Mouse (Mus musculus) retina, adult 2 months (tissue): ENCODE data around the gene Irak2.
A peak's percentile ranks its signal among the peaks of the same experiment; 100 is the strongest.

Source experiments
- DNase-seq: peaks from one replicate; pipeline ENCODE4 v3.0.0-alpha.2; 2012; ENCODE audit warnings: low read depth, low spot score

The Irak2 gene

GRCm38 (mm10) chr6:113638302-113639040 is at the start of gene Irak2:
Gene Irak2 (plus strand): TSS chr6:113638467.
- peak; percentile 61 for DNase-seq

DNA sequence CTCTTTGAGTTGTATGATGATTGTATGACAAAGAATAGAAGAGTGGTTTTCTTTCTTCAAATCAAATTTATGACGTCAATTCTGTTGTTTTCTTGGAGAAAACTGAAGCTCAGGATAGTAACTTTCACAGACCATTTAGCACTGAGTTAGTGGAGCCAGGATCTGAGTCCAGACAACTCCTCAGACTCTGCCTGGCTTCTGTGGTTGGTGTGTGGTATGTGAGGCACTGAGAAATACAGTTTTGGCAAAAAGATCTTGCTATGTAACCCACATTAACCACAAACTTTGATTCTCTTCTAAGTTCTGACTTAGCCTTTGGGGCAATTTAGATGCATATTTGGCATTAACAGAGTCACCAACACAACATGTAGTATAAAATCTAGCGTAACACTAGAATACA is 45.6 kb upstream of the Irak2 start:
- DNase-seq = no peak

DNA sequence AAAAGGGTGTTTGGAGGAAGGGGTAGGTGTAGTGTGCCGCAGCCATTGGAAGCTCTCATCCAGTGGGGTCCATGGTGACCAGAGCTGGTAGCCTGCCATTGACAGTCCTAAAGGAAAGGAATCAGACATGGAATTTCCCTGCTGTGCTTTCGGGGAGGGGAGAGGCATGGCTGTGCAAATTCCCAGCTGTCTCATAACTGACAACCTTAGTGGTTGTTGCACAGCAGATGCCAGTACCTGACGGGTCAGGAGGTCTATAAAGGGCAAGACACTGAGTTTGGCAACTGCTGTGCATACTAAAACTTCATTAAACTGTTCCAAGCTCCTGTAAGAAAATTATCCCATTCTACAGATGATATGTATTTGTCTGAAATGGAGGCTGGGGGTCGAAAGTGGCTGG is 40.3 kb upstream of the Irak2 start:
- DNase-seq = no peak

DNA sequence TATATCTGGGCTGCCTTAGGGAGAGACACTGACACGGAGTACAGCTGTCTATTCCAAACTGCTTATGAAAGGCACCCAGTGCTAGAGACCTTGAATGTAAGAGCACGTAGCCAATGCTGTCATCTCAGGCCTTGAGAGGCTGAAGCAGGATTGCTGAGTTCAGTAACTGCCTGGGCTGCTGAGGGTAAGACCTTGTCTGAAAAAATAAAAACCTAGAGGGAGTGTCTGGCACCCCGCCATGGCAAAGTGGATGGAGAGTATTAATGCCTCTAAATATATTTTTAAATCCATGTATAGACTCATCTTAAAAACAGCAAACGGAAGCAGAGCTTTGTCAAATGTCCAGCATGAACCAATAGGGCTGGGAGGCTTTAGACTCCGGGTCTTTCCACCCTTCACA is 38.4 kb upstream of the Irak2 start:
- no peak for DNase-seq

DNA sequence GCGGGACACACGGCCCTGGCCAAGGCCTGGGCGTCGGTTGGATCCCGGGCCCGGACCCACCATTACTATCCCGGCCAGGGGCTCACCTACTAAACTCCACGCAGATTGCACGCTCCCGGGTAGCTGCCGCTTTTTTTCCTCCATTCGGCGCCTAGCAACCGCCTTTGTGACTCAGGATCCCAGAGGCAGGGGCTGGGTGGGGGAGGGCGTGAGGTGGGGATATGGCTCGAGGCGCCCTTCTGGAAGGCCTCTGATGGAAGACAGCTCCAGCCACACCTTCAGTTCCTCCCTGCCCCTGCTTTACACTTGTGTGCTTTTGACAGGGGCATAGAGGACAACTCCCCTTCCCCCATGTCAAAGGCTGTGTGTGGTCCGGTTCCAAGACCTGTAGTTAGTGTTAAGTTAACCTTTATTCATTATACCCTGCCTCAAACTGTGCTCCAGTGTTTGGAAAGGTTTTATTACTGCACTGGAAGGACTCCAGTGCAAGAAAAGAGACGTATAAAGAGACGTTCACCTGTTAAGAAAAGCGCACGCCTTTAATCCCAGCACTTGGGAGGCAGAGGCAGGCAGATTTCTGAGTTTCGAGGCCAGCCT is 37.6 kb upstream of the Irak2 start, which contains the start of gene Fancd2os:
Fancd2os (minus strand) TSS at position 173 of the 597 bp plus-strand sequence.
- no peak for DNase-seq

GRCm38 (mm10) chr6:113602821-113603220 is 35.4 kb upstream of the Irak2 start:
- DNase-seq = no peak

GRCm38 (mm10) chr6:113603993-113604392 is 34.3 kb upstream of the Irak2 start:
- no peak for DNase-seq

GRCm38 (mm10) chr6:113604432-113605223 is 33.6 kb upstream of the Irak2 start, which contains the start of gene Brk1:
Gene Brk1 (plus strand): TSS chr6:113604772.
- peak; percentile 73 for DNase-seq

DNA sequence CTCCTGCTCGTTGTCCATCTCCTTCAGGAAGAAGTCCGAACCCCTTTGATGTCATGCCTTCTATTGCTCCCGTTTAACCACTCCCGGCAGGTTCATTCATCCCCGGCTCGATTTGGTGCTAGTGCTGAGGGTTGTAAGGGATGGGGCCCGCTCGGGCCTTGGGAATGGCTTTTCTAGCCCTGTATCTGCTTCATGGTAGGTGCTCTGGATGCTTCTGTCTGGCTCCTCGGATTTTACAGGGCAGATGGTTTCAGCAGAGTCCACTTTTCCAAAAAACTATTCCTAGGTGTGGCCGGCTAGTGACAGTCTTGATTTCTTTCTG is 33.1 kb upstream of the Irak2 start:
- DNase-seq = no peak

DNA sequence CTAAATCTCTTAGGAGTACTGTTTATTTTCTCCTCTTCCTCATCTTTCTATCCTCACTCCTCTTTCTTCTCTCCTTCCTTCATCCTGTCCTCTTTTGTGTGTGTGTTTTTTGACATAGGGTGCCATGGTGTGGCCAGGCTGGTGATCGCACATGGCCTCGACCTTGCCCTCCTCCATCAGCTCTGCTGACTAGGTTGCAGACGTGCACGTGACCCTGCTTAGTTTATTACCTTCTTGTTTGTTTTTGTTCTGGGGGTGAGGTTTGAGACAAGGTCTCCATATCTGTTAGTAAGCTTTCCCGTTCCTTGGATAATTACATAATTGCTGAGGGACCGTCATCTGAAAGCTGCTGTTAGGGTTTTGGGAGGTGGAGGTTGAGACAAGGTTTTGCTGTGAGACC is 29.4 kb upstream of the Irak2 start:
- no peak for DNase-seq

DNA sequence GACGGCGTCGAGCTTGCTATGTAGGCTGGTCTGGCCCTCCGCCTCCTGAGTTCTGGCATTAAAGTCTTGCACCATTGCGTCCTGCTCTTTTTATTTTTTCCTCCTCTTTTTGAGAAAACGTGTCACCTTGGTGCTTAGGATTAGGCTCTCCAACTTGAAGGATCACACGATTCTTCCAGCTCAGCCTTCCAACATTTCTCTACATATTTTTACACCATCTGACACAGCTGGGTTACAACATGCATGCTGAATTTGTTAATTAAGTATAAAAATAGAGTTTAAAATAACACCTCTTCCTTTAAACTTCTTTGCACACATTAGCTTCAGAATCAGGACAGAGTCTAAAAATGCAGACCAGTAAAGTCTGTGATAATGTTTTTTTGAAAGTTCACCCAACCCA is 29.0 kb upstream of the Irak2 start:
- no peak for DNase-seq

- DNase-seq = no peak
These were observed 25.9 kb upstream of the Irak2 start for GRCm38 (mm10) chr6:113612258-113612969.

- no peak for DNase-seq
These were observed 24.1 kb upstream of the Irak2 start for GRCm38 (mm10) chr6:113614152-113614551.

GRCm38 (mm10) chr6:113614997-113615396 is 23.3 kb upstream of the Irak2 start:
- DNase-seq = no peak

DNA sequence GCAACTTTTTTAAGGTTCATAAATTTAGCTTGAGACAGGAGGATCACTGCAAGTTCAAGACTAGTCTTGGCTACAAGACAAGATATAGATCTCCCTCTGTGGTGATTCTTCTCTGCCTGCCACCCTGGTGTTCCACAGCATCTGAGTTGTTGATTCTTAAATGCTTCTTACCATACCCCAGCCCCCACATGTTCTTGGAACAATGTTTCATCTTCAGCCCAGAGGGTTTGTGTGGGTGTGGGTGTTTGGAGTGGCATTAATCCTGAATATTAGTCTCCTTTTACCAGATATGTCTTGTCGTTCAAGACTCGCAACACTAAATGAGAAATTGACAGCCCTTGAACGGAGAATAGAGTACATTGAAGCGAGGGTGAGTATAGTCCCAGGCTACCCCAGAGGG is 22.8 kb upstream of the Irak2 start:
- no peak for DNase-seq

- DNase-seq = no peak
These were observed 14.9 kb upstream of the Irak2 start for GRCm38 (mm10) chr6:113623386-113623785.

DNA sequence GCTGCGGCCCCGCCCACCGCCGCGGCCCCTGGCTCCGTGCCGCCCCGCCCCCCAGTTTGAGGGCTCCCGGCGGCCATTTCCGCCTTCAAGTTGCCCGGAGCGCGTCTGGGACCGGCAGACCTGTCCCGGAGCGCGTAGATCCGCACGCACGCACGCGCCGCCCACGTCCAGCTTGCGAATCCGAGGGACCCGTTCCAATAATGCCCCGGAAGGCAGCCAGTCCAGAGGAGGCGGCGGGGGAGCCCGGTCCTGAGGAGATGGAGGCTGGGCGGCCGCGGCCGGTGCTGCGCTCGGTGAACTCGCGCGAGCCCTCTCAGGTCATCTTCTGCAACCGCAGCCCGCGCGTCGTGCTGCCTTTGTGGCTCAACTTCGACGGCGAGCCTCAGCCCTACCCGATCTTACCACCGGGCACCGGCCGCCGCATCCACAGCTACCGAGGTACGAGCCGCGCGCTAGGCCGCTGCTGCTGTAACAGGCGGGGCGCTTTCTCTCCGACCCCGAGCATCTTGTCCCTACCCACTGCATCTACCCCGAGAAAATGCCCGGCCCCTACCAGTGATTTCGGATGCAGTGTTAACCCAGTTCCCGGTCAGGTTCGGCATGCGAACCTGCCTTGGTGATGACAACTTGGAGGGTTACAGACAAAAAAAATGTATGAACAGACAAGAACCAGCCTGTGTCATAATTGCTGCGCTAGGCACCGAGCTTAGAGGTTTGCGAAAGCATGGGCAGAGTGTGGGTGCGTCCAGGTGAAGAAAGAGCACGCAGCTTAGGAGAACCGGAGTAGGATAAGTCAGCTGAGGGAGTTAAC is 14.1 kb upstream of the Irak2 start, which contains the start of gene Vhl:
Vhl (plus strand) TSS at position 19 of the 811 bp plus-strand sequence.
- DNase-seq = peak; percentile 72

- no peak for DNase-seq
These were observed 13.1 kb upstream of the Irak2 start for GRCm38 (mm10) chr6:113624989-113625770.

- no peak for DNase-seq
These were observed 7.9 kb upstream of the Irak2 start for GRCm38 (mm10) chr6:113630322-113630721.

DNA sequence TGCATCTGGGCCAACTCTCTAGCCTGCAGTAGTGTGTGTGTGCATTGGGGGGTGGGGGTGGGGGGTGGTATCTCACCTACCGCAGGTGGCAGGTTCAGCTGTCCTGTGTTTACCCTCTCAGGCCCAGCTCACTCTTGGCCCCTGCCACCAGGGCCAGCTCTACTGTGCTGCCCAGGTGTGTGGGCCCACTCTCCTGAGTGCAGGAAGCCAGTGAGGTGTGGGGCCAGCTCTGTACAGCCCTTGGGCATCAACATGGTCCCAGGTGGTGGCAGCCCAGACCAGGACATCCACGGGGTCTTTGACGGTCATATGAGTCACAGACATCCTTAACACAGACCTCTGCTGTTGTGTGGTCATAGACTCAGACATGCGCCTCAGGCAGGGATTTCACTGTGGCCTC is 5.4 kb upstream of the Irak2 start:
- DNase-seq = no peak
